Mouse (Mus musculus) left cerebral cortex, postnatal 25 days (tissue): ENCODE data around the gene Bcl7c. TPM values are rescaled to one million over a fixed set of nuclear protein-coding genes. Genes with fewer than 3 reads are reported as not detected.
A peak's percentile ranks its signal among the peaks of the same experiment; 100 is the strongest.

Experiments used
- DNase-seq, 2 experiments: peaks; one replicate each; pipeline ENCODE4 v3.0.0; 2022; ENCODE audit warnings: low spot score in 2 of 2, mixed read lengths in 1 of 2
- intact Hi-C: fragments of 180-260 bp; cut with DNase I; formaldehyde crosslinking; loops from one replicate; pipeline ENCODE4 v1.15.1; 2025
- microRNA-seq, 2 experiments: library from miRNA; unstranded; fragments of <30 nt; microRNA quantifications; one replicate each; pipeline ENCODE4 v1.2.0; 2022
- total RNA-seq, 2 experiments: library from RNA; stranded (reverse); gene quantifications; 2 replicates each; pipeline ENCODE4 v1.2.3; 2021

Gene Bcl7c
- total RNA-seq, 2 experiments from 2014 or later, result 37.6 to 43.0 TPM

DNA sequence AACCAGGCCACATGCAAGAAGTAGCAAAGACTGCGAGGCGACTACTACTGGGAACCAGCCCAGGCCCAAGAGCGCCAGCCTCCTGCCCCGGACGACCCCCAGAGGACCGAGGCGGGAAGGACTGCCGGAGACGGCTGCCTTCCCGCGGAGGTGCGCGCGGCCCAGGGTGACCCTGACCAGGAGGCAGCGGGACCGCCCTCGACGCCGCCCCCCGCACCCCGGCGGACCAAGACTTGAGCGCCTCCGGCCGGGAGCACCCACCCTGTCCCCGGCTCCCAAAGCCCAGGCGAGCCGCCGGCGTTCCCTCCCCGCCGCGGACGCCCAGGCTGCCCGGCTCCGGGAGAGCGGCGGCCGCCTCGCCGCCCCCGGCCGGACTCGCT, 94.2 kb downstream of the Bcl7c start:
- peak in 1 of 2 experiments; percentile 27 for DNase-seq
- intact Hi-C loops, result loop anchor here (1.0 to 10.0 kb wide), 2 partner anchors 23 to 270 kb away; partner anchors contain the start of gene Zfp768

DNA sequence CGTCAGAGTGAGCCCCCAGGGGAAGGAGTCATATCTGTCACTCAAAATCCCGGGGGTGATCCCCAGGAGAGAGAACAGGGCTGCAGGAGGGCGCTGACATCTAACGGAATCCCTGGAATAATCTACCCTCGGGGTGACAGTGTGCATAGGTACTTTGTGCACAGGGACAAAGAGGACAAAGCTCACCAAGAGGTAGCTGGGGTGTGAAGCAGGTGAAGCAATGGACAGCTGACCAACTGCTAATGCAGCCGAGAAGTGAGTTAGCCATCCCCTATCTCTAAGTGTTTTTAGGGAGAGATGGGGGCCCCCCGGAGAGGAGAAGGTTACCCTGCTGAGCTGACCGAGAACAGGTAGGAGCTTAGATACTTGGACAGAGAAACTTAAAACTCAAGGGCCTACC, 94.6 kb downstream of the Bcl7c start:
- intact Hi-C loops, result loop anchor here (1.0 to 10.0 kb wide), 2 partner anchors 23 to 269 kb away; partner anchors contain the start of gene Zfp768
- no peak for DNase-seq

DNA sequence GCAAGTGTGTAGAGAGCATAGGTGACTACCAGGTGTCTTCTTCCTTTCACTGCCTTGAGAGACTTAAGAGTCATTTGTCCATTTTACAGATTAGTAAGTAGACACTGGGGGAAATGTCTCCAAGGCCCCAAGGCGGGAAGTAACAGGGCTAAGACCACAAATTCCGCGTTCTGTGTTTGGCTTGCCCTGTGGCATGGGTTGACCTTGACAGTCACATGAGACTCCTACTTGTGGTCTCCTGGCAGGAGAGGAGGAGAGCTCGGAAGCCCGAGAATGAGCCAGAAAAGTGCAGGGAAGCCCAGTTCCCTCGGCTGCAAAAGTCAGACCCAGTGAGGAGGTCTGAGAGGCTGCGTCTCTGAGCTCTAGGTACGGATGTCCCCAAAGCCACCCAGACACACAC, 95.2 kb downstream of the Bcl7c start:
- no peak for DNase-seq
- intact Hi-C loops, result loop anchor here (10.0 kb wide), 1 partner anchor 269 kb away; the partner anchor contains the start of gene Zfp768

DNA sequence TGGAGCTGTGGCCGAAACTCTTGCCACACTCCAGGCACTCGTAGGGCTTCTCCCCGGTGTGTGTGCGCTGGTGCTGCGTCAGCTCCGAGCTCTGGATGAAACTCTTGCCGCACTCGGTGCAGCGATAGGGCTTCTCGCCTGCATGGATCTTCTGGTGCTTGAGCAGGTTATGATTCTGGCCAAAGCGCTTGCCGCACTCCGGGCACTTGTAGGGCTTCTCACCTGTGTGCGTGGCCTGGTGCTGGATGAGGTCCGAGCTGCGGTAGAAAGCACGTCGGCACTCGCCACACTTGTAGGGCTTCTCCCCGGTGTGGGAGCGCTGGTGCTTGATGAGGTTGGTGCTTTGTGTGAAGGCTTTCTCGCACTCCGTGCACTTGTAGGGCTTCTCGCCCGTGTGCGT, 97.2 kb downstream of the Bcl7c start:
- no peak for DNase-seq
- intact Hi-C loops, result loop anchor here (10.0 kb wide), 1 partner anchor 267 kb away; the partner anchor contains the start of gene Zfp768

Small RNA genes within 50 kb of the gene (microRNA-seq; reads per million reads assigned to microRNA genes)
- 0 reads per million in 2 experiments for gene Mir762

Other genes starting within 250 kb of the Bcl7c start
- 10 to 100 TPM; 27.1 to 32.2 TPM for gene Prr14, start 249.3 kb downstream of the Bcl7c start, total RNA-seq
- gene Fbrs, start 229.7 kb downstream of the Bcl7c start, total RNA-seq, result 10 to 100 TPM; 56.2 to 56.9 TPM
- 100 to 1,000 TPM; 101 to 116 TPM for gene Srcap, start 196.9 kb downstream of the Bcl7c start, total RNA-seq
- gene Gm42715, start 189.3 kb downstream of the Bcl7c start, total RNA-seq, result 10 to 100 TPM; 10.6 to 11.6 TPM
- not detected for gene Tmem265, start 147.5 kb downstream of the Bcl7c start, total RNA-seq
- 10 to 100 TPM; 76.9 to 89.1 TPM for gene Phkg2, start 135.6 kb downstream of the Bcl7c start, total RNA-seq
- 1 to 10 TPM; 6.8 to 7.7 TPM for gene Ccdc189, start 120.3 kb downstream of the Bcl7c start, total RNA-seq
- 10 to 100 TPM; 69.4 to 71.4 TPM for gene Rnf40, start 120.2 kb downstream of the Bcl7c start, total RNA-seq
- 10 to 100 TPM; 22.2 to 24.8 TPM for gene Zfp629, start 93.1 kb downstream of the Bcl7c start, total RNA-seq
- gene Ctf1, start 3.8 kb upstream of the Bcl7c start, total RNA-seq, result 1 to 10 TPM; 2.6 to 3.4 TPM
- not detected for gene Ctf2, start 23.2 kb upstream of the Bcl7c start, total RNA-seq
- gene Fbxl19, start 35.6 kb upstream of the Bcl7c start, total RNA-seq, result 10 to 100 TPM; 81.3 to 88.2 TPM
- gene Orai3, start 60.9 kb upstream of the Bcl7c start, total RNA-seq, result 10 to 100 TPM; 23.1 to 23.7 TPM
- gene Setd1a, start 67.7 kb upstream of the Bcl7c start, total RNA-seq, result 10 to 100 TPM; 42.3 to 43.4 TPM
- gene Gm49388, start 76.7 kb upstream of the Bcl7c start, total RNA-seq, result 1 to 10 TPM; 3.5 to 4.5 TPM
- 1 to 10 TPM; 3.6 to 6.8 TPM for gene Hsd3b7, start 91.7 kb upstream of the Bcl7c start, total RNA-seq
- 10 to 100 TPM; 70.5 to 76.0 TPM for gene Stx4a, start 115.4 kb upstream of the Bcl7c start, total RNA-seq
- gene Stx1b, start 115.6 kb upstream of the Bcl7c start, total RNA-seq, result 100 to 1,000 TPM; 437 to 445 TPM
- gene Zfp646, start 167.3 kb upstream of the Bcl7c start, total RNA-seq, result 10 to 100 TPM; 28.1 to 30.4 TPM
- 10 to 100 TPM; 20.6 to 20.7 TPM for gene Zfp668, start 167.9 kb upstream of the Bcl7c start, total RNA-seq
- 1 to 10 TPM; 1.7 to 1.9 TPM for gene Prss53, start 182.0 kb upstream of the Bcl7c start, total RNA-seq
- gene Gm21974, start 186.5 kb upstream of the Bcl7c start, total RNA-seq, result not detected
- gene Vkorc1, start 186.7 kb upstream of the Bcl7c start, total RNA-seq, result 10 to 100 TPM; 22.9 to 26.0 TPM
- gene Bckdk, start 195.1 kb upstream of the Bcl7c start, total RNA-seq, result 10 to 100 TPM; 33.7 to 37.6 TPM
- gene Kat8, start 203.6 kb upstream of the Bcl7c start, total RNA-seq, result 10 to 100 TPM; 28.6 to 28.7 TPM
- under 1 TPM in 1 of 2 experiments, not detected in 1; 0.64 TPM for gene Prss8, start 221.2 kb upstream of the Bcl7c start, total RNA-seq
- 1 to 10 TPM; 8.0 to 9.3 TPM for gene Prss36, start 237.8 kb upstream of the Bcl7c start, total RNA-seq